14 mouse cellular contexts compared by ENCODE assay signal in the genomic region with DNA sequence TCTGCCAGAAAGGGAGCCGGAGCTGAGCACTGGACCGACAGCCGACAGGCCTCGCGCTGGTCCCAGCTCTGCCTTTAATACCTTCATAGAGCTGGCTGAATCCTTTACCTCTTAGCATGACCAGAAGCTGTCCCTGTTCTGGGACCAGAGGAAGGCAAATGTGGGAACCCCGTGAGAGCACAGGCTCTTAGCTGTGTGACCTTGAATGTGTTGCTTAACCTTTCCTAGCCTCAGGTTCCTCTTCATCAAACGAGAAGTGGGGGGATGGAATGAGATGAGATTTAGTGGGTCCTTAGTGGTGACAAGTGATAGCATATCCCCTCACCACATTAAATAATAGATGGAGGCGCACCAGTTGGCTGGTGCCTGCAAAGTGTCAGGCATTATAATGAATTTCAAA. TPM values are rescaled to one million over a fixed set of nuclear protein-coding genes. Genes with fewer than 3 reads are reported as not detected.
DNase-seq lines count a peak whose midpoint lies in the region; ATAC-seq and TF ChIP-seq lines count a peak whose summit lies in the region.
"Had no signal": no experiment of that assay in that cellular context is flagged by ENCODE, and none has a peak within 500 bp of the region (broad histone marks: within the 10 kb centered on the region; RNA-seq: fewer than 3 reads in every experiment).

No protein-coding gene starts in this region.

- no peak for DNase-seq in heart, postnatal 14 days
- no peak for DNase-seq in spleen, adult 2 months (ENCODE audit: low read depth in 1 of 2, low spot score in 2 of 2)
- no peak for DNase-seq in spleen, adult 18-20 months
- DNase-seq in stomach, postnatal 0 days (ENCODE audit: low spot score): no peak
- DNase-seq in cerebellum, postnatal 25 days: no peak
- no peak for DNase-seq in embryo, embryonic 9.5 days (ENCODE audit: extremely low spot score)
- DNase-seq: cerebellum, adult 8-10 months; kidney, adult 18-20 months had no signal

- no peaks in the 10 kb centered on the region for H3K36me3 ChIP-seq in heart, embryonic 11.5 days (ENCODE audit: control insufficient read depth, insufficient read depth, low read length)
- H3K36me3 ChIP-seq in spleen, adult 2 months (ENCODE audit: control insufficient read depth, insufficient read depth, low read length): no peaks in the 10 kb centered on the region
- no peaks in the 10 kb centered on the region for H3K36me3 ChIP-seq in liver, embryonic 16.5 days (ENCODE audit: control insufficient read depth, insufficient read depth)
- no peaks in the 10 kb centered on the region for H3K36me3 ChIP-seq in stomach, postnatal 0 days (ENCODE audit: control insufficient read depth, insufficient read depth, low read length)
- H3K36me3 ChIP-seq: forebrain, embryonic 10.5 days; hindbrain, embryonic 10.5 days; limb, embryonic 15.5 days; midbrain, embryonic 10.5 days had no signal

- WGBS in heart, embryonic 11.5 days (ENCODE audit: insufficient replicate concordance): 73% methylated on average over 8 of the region's 8 CpGs
- 79% methylated on average over 8 of the region's 8 CpGs for WGBS in spleen, adult 2 months
- 54% methylated on average over 8 of the region's 8 CpGs for WGBS in liver, embryonic 16.5 days (ENCODE audit: insufficient replicate concordance)
- WGBS in stomach, postnatal 0 days: 92% methylated on average over 8 of the region's 8 CpGs

- TF ChIP-seq EP300 in stomach, postnatal 0 days (optimal IDR thresholded peaks at IDR 0.05): no peak

- H3K27ac ChIP-seq in heart, embryonic 11.5 days (ENCODE audit: low read depth, low read length): no peak overlapping the region
- peak overlapping the region; percentile 79; the same call in 1 of the 2 replicates for H3K27ac ChIP-seq in spleen, adult 2 months (ENCODE audit: insufficient read depth, low read length)
- no peak overlapping the region; the same call in 1 of the 2 replicates for H3K27ac ChIP-seq in liver, embryonic 16.5 days (ENCODE audit: low read length)
- no peak overlapping the region for H3K27ac ChIP-seq in stomach, postnatal 0 days (replicated peaks)
- H3K27ac ChIP-seq: forebrain, embryonic 10.5 days; hindbrain, embryonic 10.5 days; limb, embryonic 15.5 days; midbrain, embryonic 10.5 days had no signal

- H3K4me1 ChIP-seq in heart, embryonic 11.5 days (ENCODE audit: control insufficient read depth, insufficient read depth, low read length): no peaks in the 10 kb centered on the region; the same call in 1 of the 2 replicates
- no peaks in the 10 kb centered on the region; the same call in 1 of the 2 replicates for H3K4me1 ChIP-seq in spleen, adult 2 months (ENCODE audit: control insufficient read depth, insufficient read depth, insufficient read length)
- no peaks in the 10 kb centered on the region for H3K4me1 ChIP-seq in liver, embryonic 16.5 days (ENCODE audit: control insufficient read depth, low read depth, low read length)
- H3K4me1 ChIP-seq in stomach, postnatal 0 days (replicated peaks; ENCODE audit: control insufficient read depth, insufficient read depth): no peaks in the 10 kb centered on the region
- H3K4me1 ChIP-seq: forebrain, embryonic 10.5 days had no signal

- TF ChIP-seq CTCF in spleen, adult 2 months (IDR thresholded peaks at IDR 0.05; ENCODE audit: extremely low read depth, insufficient read depth, insufficient read length, insufficient replicate concordance): no peak
- no peak for TF ChIP-seq CTCF in stomach, postnatal 0 days (IDR thresholded peaks at IDR 0.05; ENCODE audit: low read depth)

- no peaks in the 10 kb centered on the region; the same call in none of the 2 replicates for H3K27me3 ChIP-seq in heart, embryonic 11.5 days (ENCODE audit: control insufficient read depth, insufficient read depth, low read length)
- no peaks in the 10 kb centered on the region for H3K27me3 ChIP-seq in spleen, adult 2 months (ENCODE audit: control insufficient read depth, insufficient read depth, low read length)
- no peaks in the 10 kb centered on the region; the same call in 1 of the 2 replicates for H3K27me3 ChIP-seq in liver, embryonic 16.5 days (ENCODE audit: control insufficient read depth, insufficient read depth, low read depth, low read length)
- H3K27me3 ChIP-seq in stomach, postnatal 0 days (ENCODE audit: control insufficient read depth, insufficient read depth, low read length): no peaks in the 10 kb centered on the region
- H3K27me3 ChIP-seq: limb, embryonic 15.5 days had no signal

- H3K4me2 ChIP-seq in heart, embryonic 11.5 days: peak overlapping the region; percentile 62
- H3K4me2 ChIP-seq in liver, embryonic 16.5 days (ENCODE audit: low read depth, low read length): peak overlapping the region; percentile 49
- no peak overlapping the region for H3K4me2 ChIP-seq in stomach, postnatal 0 days (replicated peaks; ENCODE audit: low read depth)

- H3K9me3 ChIP-seq in heart, embryonic 11.5 days (replicated peaks; ENCODE audit: control insufficient read depth, low read length): no peaks in the 10 kb centered on the region
- no peaks in the 10 kb centered on the region for H3K9me3 ChIP-seq in liver, embryonic 16.5 days (replicated peaks; ENCODE audit: control insufficient read depth, low read length)
- H3K9me3 ChIP-seq in stomach, postnatal 0 days (ENCODE audit: control insufficient read depth, low read length): no peaks in the 10 kb centered on the region
- H3K9me3 ChIP-seq: forebrain, embryonic 10.5 days; hindbrain, embryonic 10.5 days; limb, embryonic 15.5 days; midbrain, embryonic 10.5 days had no signal

- H3K4me3 ChIP-seq in heart, embryonic 11.5 days (ENCODE audit: low read depth, low read length): no peak overlapping the region
- H3K4me3 ChIP-seq in spleen, adult 2 months (ENCODE audit: extremely low read depth, insufficient read depth, insufficient read length): no peak overlapping the region
- no peak overlapping the region for H3K4me3 ChIP-seq in liver, embryonic 16.5 days (ENCODE audit: low read depth, low read length)
- H3K4me3 ChIP-seq in stomach, postnatal 0 days (ENCODE audit: low read depth, low read length): no peak overlapping the region
- H3K4me3 ChIP-seq: hindbrain, embryonic 10.5 days; midbrain, embryonic 10.5 days had no signal

- 0 out of 2 replicates have a peak overlapping the region, but pooled peaks have one; percentile 16 for H3K9ac ChIP-seq in heart, embryonic 11.5 days (ENCODE audit: low read depth, low read length)
- H3K9ac ChIP-seq in liver, embryonic 16.5 days (ENCODE audit: low read depth, low read length): no peak overlapping the region
- no peak overlapping the region for H3K9ac ChIP-seq in stomach, postnatal 0 days (ENCODE audit: low read length)
- H3K9ac ChIP-seq: limb, embryonic 15.5 days had no signal

- no peak for ATAC-seq in heart, embryonic 11.5 days (replicated peaks; ENCODE audit: insufficient number of reproducible peaks, low FRiP score, low TSS enrichment)
- ATAC-seq in liver, embryonic 16.5 days (ENCODE audit: low read depth): no peak
- 0 out of 2 replicates have a peak, but pooled peaks have one; percentile 15 for ATAC-seq in stomach, postnatal 0 days (ENCODE audit: low FRiP score, low TSS enrichment)

- no peak for TF ChIP-seq POLR2A in spleen, adult 2 months (IDR thresholded peaks at IDR 0.05; ENCODE audit: low read depth, low read length)

- intact Hi-C loops in heart, postnatal 14 days (cut with DNase I): loop anchor here (1.0 to 5.0 kb wide), 3 partner anchors 46 to 451 kb away; no protein-coding TSS in a partner anchor

RNA-seq across cellular contexts. Expression of gene Tspan2, which starts 18.5 kb away (rescaled TPM):
- 34.3 and 40.9 TPM in 2 replicates for polyA plus RNA-seq in heart, embryonic 11.5 days (2014; fragmentation: Nextera tagmentation; extraction: Ambion mirVana)
- total RNA-seq in heart, postnatal 14 days (2021): 10 to 100 TPM; 21.8 to 22.1 TPM
- polyA plus RNA-seq in spleen, adult 2 months (2012; rRNA removed): 1.5 TPM in 2 replicates
- polyA plus RNA-seq in liver, embryonic 16.5 days (2015; fragmentation: Nextera tagmentation; extraction: Ambion mirVana): 2.1 and 2.5 TPM in 2 replicates
- polyA plus RNA-seq in stomach, postnatal 0 days (2015; fragmentation: Nextera tagmentation; extraction: Ambion mirVana): 20.7 and 21.3 TPM in 2 replicates
